Mouse (Mus musculus) ES-Bruce4 (cell line): ENCODE measurements around the gene Arih1. TPM values are rescaled to one million over a fixed set of nuclear protein-coding genes. Genes with fewer than 3 reads are reported as not detected.

Source experiments
- H3K27ac ChIP-seq: 2 replicates; pipeline ENCODE4 v1.5.1; 2012; ENCODE audit warnings: low read length, inconsistent platforms; ENCODE audit not compliant: insufficient read depth
- H3K27me3 ChIP-seq: 2 replicates; pipeline ENCODE4 v1.6.1; 2012; ENCODE audit warnings: mild to moderate bottlenecking, low read length, inconsistent platforms; ENCODE audit not compliant: control insufficient read depth, poor library complexity, insufficient read depth, severe bottlenecking
- H3K36me3 ChIP-seq: 2 replicates; pipeline ENCODE4 v1.6.1; 2012; ENCODE audit warnings: inconsistent platforms, mild to moderate bottlenecking, low read length, moderate library complexity; ENCODE audit not compliant: control insufficient read depth, poor library complexity, insufficient read depth, severe bottlenecking
- H3K4me1 ChIP-seq: one replicate; pipeline ENCODE4 v1.8.1; 2011; ENCODE audit warnings: low read length; ENCODE audit not compliant: control insufficient read depth, insufficient read depth
- H3K4me3 ChIP-seq: 2 replicates; pipeline ENCODE4 v1.5.1; 2011; ENCODE audit warnings: low read depth, mild to moderate bottlenecking, low read length
- H3K9ac ChIP-seq: 2 replicates; pipeline ENCODE4 v1.6.1; 2012; ENCODE audit warnings: low read depth, mild to moderate bottlenecking, inconsistent platforms; ENCODE audit not compliant: poor library complexity, severe bottlenecking
- H3K9me3 ChIP-seq: replicated peaks from 2 replicates; pipeline ENCODE4 v1.6.1; 2012; ENCODE audit warnings: mild to moderate bottlenecking, low read length, inconsistent platforms; ENCODE audit not compliant: control insufficient read depth, poor library complexity, insufficient read depth, severe bottlenecking
- CTCF ChIP-seq: IDR thresholded peaks from one replicate; pipeline ENCODE4 v1.8.1; 2011; ENCODE audit warnings: low read depth, low read length
- EP300 ChIP-seq: IDR thresholded peaks from 2 replicates; pipeline ENCODE4 v1.6.1; 2011; ENCODE audit warnings: low read depth, low read length; ENCODE audit not compliant: insufficient read depth
- POLR2A ChIP-seq: IDR thresholded peaks from one replicate; pipeline ENCODE4 v1.8.1; 2011; ENCODE audit warnings: low read length; ENCODE audit not compliant: insufficient read depth
- polyA plus RNA-seq: library from polyadenylated mRNA; stranded (reverse); fragments of >200 nt; gene quantifications from 2 replicates; pipeline ENCODE4 v1.2.4, GENCODE M21; 2011; ENCODE audit warnings: low read depth; ENCODE audit not compliant: missing spikeins, insufficient read depth, insufficient read length

Gene Arih1
- polyA plus RNA-seq, 1 experiment: 152 TPM

GRCm38 (mm10) chr9:59522906-59523305 lies 36.5 kb upstream of the Arih1 start:
- H3K27me3 ChIP-seq: no peaks in the 10 kb centered on the region
- no peak overlapping the region for H3K9ac ChIP-seq
- no peaks in the 10 kb centered on the region for H3K36me3 ChIP-seq
- TF ChIP-seq EP300 (no peak), CTCF (no peak), POLR2A (no peak)
- H3K27ac ChIP-seq: no peak overlapping the region
- H3K4me1 ChIP-seq: no peaks in the 10 kb centered on the region
- H3K4me3 ChIP-seq: no peak overlapping the region
- no peaks in the 10 kb centered on the region for H3K9me3 ChIP-seq

- Histone ChIP-seq H3K4me3 (no peak overlapping the region), H3K27me3 (no peaks in the 10 kb centered on the region), H3K27ac (no peak overlapping the region), H3K9me3 (no peaks in the 10 kb centered on the region), H3K36me3 (no peaks in the 10 kb centered on the region), H3K4me1 (no peaks in the 10 kb centered on the region), H3K9ac (no peak overlapping the region)
- TF ChIP-seq EP300: no peak
- no peak for TF ChIP-seq POLR2A
- no peak for TF ChIP-seq CTCF
Observed at GRCm38 (mm10) chr9:59519396-59519795, 33.0 kb upstream of the Arih1 start.

GRCm38 (mm10) chr9:59518976-59519375 lies 32.6 kb upstream of the Arih1 start:
- H3K4me1 ChIP-seq: no peaks in the 10 kb centered on the region
- no peak overlapping the region for H3K9ac ChIP-seq
- TF ChIP-seq POLR2A (no peak), CTCF (no peak), EP300 (no peak)
- no peak overlapping the region for H3K4me3 ChIP-seq
- no peak overlapping the region for H3K27ac ChIP-seq
- no peaks in the 10 kb centered on the region for H3K36me3 ChIP-seq
- H3K27me3 ChIP-seq: no peaks in the 10 kb centered on the region
- no peaks in the 10 kb centered on the region for H3K9me3 ChIP-seq

- Histone ChIP-seq H3K36me3 (no peaks in the 10 kb centered on the region), H3K27me3 (no peaks in the 10 kb centered on the region), H3K4me1 (no peaks in the 10 kb centered on the region), H3K4me3 (no peak overlapping the region), H3K9ac (no peak overlapping the region), H3K9me3 (no peaks in the 10 kb centered on the region), H3K27ac (no peak overlapping the region)
- TF ChIP-seq CTCF: no peak
- TF ChIP-seq EP300: no peak
- TF ChIP-seq POLR2A: no peak
Observed at GRCm38 (mm10) chr9:59517127-59517526, 30.7 kb upstream of the Arih1 start.

- Histone ChIP-seq H3K4me1 (no peaks in the 10 kb centered on the region), H3K4me3 (no peak overlapping the region), H3K27me3 (no peaks in the 10 kb centered on the region), H3K9ac (no peak overlapping the region), H3K36me3 (no peaks in the 10 kb centered on the region), H3K27ac (no peak overlapping the region), H3K9me3 (no peaks in the 10 kb centered on the region)
- TF ChIP-seq POLR2A: no peak
- no peak for TF ChIP-seq EP300
- TF ChIP-seq CTCF: no peak
Observed at GRCm38 (mm10) chr9:59515069-59515468, 28.7 kb upstream of the Arih1 start.

- Histone ChIP-seq H3K9me3 (no peaks in the 10 kb centered on the region), H3K4me3 (no peak overlapping the region), H3K27ac (no peak overlapping the region), H3K27me3 (no peaks in the 10 kb centered on the region), H3K9ac (no peak overlapping the region), H3K4me1 (no peaks in the 10 kb centered on the region), H3K36me3 (no peaks in the 10 kb centered on the region)
- TF ChIP-seq CTCF (no peak), EP300 (no peak), POLR2A (no peak)
Observed at GRCm38 (mm10) chr9:59512381-59512780, 26.0 kb upstream of the Arih1 start.
